Mouse (Mus musculus) adrenal gland, adult 8-10 months (tissue): ENCODE measurements around the gene Cpne1. TPM values are rescaled to one million over a fixed set of nuclear protein-coding genes. Genes with fewer than 3 reads are reported as not detected.

Experiments used
- DNase-seq: peaks from one replicate; pipeline ENCODE4 v3.0.0; 2022
- total RNA-seq, 4 experiments: library from RNA; stranded (reverse); gene quantifications; 2 replicates each; pipeline ENCODE4 v1.2.4; 2022

The Cpne1 gene
- total RNA-seq, 4 experiments from 2014 or later = 45.5 to 63.4 (median 53.0) TPM

GRCm38 (mm10) chr2:156079674-156080073, 32.1 kb downstream of the Cpne1 start:
- DNase-seq = no peak

GRCm38 (mm10) chr2:156079183-156079560, 32.6 kb downstream of the Cpne1 start:
- peak; percentile 60 for DNase-seq

GRCm38 (mm10) chr2:156078421-156079182, 33.2 kb downstream of the Cpne1 start:
- no peak for DNase-seq

GRCm38 (mm10) chr2:156077461-156077860, 34.3 kb downstream of the Cpne1 start:
- DNase-seq = no peak

GRCm38 (mm10) chr2:156073725-156074124, 38.0 kb downstream of the Cpne1 start:
- DNase-seq = no peak

GRCm38 (mm10) chr2:156071236-156071635, 40.5 kb downstream of the Cpne1 start:
- DNase-seq = no peak

- DNase-seq = no peak
Measured at GRCm38 (mm10) chr2:156067916-156068315, 43.8 kb downstream of the Cpne1 start.

GRCm38 (mm10) chr2:156066126-156066525, 45.6 kb downstream of the Cpne1 start:
- DNase-seq = no peak

GRCm38 (mm10) chr2:156065099-156066041, 46.4 kb downstream of the Cpne1 start, which contains the start of gene Spag4:
TSS of gene Spag4 (plus strand) at chr2:156065175.
- peak; percentile 63 for DNase-seq

- no peak for DNase-seq
Measured at GRCm38 (mm10) chr2:156052816-156053215, 58.9 kb downstream of the Cpne1 start, which contains the start of gene Fer1l4. TSS of gene Fer1l4 (minus strand) at chr2:156052947.

GRCm38 (mm10) chr2:156047929-156048328, 63.8 kb downstream of the Cpne1 start:
- DNase-seq = no peak

GRCm38 (mm10) chr2:156042903-156043302, 68.9 kb downstream of the Cpne1 start:
- no peak for DNase-seq

GRCm38 (mm10) chr2:156039390-156039789, 72.4 kb downstream of the Cpne1 start:
- no peak for DNase-seq

GRCm38 (mm10) chr2:156025482-156025881, 86.3 kb downstream of the Cpne1 start:
- DNase-seq = no peak

Other genes with a start within 250 kb of the Cpne1 start
- gene Uqcc1, start 181.7 kb downstream of the Cpne1 start, total RNA-seq = 100 to 1,000 TPM; 123 to 147 (median 135) TPM
- not detected for gene Gm15557, start 171.2 kb downstream of the Cpne1 start, total RNA-seq
- gene Gdf5, start 166.6 kb downstream of the Cpne1 start, total RNA-seq = under 1 TPM; 0.18 to 0.77 (median 0.48) TPM
- 10 to 100 TPM; 12.6 to 27.5 (median 19.7) TPM for gene Cep250, start 155.5 kb downstream of the Cpne1 start, total RNA-seq
- gene 6430550D23Rik, start 104.0 kb downstream of the Cpne1 start, total RNA-seq = 1 to 10 TPM; 1.3 to 6.1 (median 3.5) TPM
- 100 to 1,000 TPM; 207 to 250 (median 232) TPM for gene Ergic3, start 103.9 kb downstream of the Cpne1 start, total RNA-seq
- not detected for gene Fer1l4, start 59.0 kb downstream of the Cpne1 start, total RNA-seq
- 1 to 10 TPM; 2.2 to 7.1 (median 4.4) TPM for gene Spag4, start 46.8 kb downstream of the Cpne1 start, total RNA-seq
- gene Rbm12, start within 50 bp of the Cpne1 start, total RNA-seq = 10 to 100 TPM; 18.9 to 39.2 (median 28.6) TPM
- gene Gm28036, start 15.1 kb upstream of the Cpne1 start, total RNA-seq = 10 to 100 TPM; 18.9 to 32.6 (median 24.2) TPM
- gene Romo1, start 32.1 kb upstream of the Cpne1 start, total RNA-seq = 100 to 1,000 TPM; 238 to 388 (median 304) TPM
- 100 to 1,000 TPM in 2 of 4 experiments, 10 to 100 TPM in 2; 93.4 to 102 (median 100) TPM for gene Nfs1, start 32.2 kb upstream of the Cpne1 start, total RNA-seq
- 100 to 1,000 TPM; 313 to 619 (median 423) TPM for gene Rbm39, start 68.3 kb upstream of the Cpne1 start, total RNA-seq
- 10 to 100 TPM; 44.2 to 79.9 (median 57.6) TPM for gene Phf20, start 84.5 kb upstream of the Cpne1 start, total RNA-seq
- 1 to 10 TPM; 2.4 to 5.1 (median 3.2) TPM for gene Cnbd2, start 200.3 kb upstream of the Cpne1 start, total RNA-seq
- 100 to 1,000 TPM in 3 of 4 experiments, 10 to 100 TPM in 1; 98.3 to 137 (median 105) TPM for gene Scand1, start 200.7 kb upstream of the Cpne1 start, total RNA-seq